Mouse (Mus musculus): ENCODE data around the gene Eif3b. TPM values are rescaled to one million over a fixed set of nuclear protein-coding genes. Genes with fewer than 3 reads are reported as not detected.
"Not testable (repeated sequence)": the region's sequence is repeated elsewhere in the genome, so short reads cannot be mapped to it uniquely, and the experiment has no call there.

Eif3b gene
- total RNA-seq, 2 experiments from 2014 or later, result 83.9 to 86.7 TPM

GRCm38 (mm10) chr5:140408801-140409200 is 10.3 kb upstream of the Eif3b start:
- Histone ChIP-seq H3K27ac (no peak overlapping the region), H3K4me3 (no peak overlapping the region)
- TF ChIP-seq CTCF (conservative IDR thresholded peaks at IDR 0.05), result peak; percentile 24
- no peak for DNase-seq (ENCODE audit: low spot score in 2 of 2)

GRCm38 (mm10) chr5:140411339-140411738 is 7.8 kb upstream of the Eif3b start:
- peak; percentile 83 for TF ChIP-seq CTCF (conservative IDR thresholded peaks at IDR 0.05)
- DNase-seq (ENCODE audit: low spot score in 2 of 2), result peak; percentile 37 to 64
- Histone ChIP-seq H3K27ac (no peak overlapping the region), H3K4me3 (no peak overlapping the region)

- no peak for DNase-seq (ENCODE audit: low spot score in 2 of 2)
- no peak overlapping the region for H3K27ac ChIP-seq
- no peak for TF ChIP-seq CTCF (conservative IDR thresholded peaks at IDR 0.05)
- no peak overlapping the region for H3K4me3 ChIP-seq
Measured at GRCm38 (mm10) chr5:140414647-140415046, 4.5 kb upstream of the Eif3b start.

- no peak for TF ChIP-seq CTCF (conservative IDR thresholded peaks at IDR 0.05)
- Histone ChIP-seq H3K4me3 (peak overlapping the region; percentile 98), H3K27ac (peak overlapping the region; percentile 100)
- DNase-seq (ENCODE audit: low spot score in 2 of 2), result no peak
Measured at GRCm38 (mm10) chr5:140418106-140418488, 1.0 kb upstream of the Eif3b start.

- DNase-seq (ENCODE audit: low spot score in 2 of 2), result peak in 1 of 2 experiments; percentile 15
- Histone ChIP-seq H3K4me3 (peak overlapping the region; percentile 98), H3K27ac (peak overlapping the region; percentile 100)
- no peak for TF ChIP-seq CTCF (conservative IDR thresholded peaks at IDR 0.05)
Measured at GRCm38 (mm10) chr5:140419442-140420080, 433 bp downstream of the Eif3b start.

GRCm38 (mm10) chr5:140420616-140421015 is 1.5 kb downstream of the Eif3b start:
- TF ChIP-seq CTCF (conservative IDR thresholded peaks at IDR 0.05), result no peak
- no peak overlapping the region for H3K27ac ChIP-seq
- no peak for DNase-seq (ENCODE audit: low spot score in 2 of 2)

GRCm38 (mm10) chr5:140425016-140425783 is 6.1 kb downstream of the Eif3b start:
- no peak for TF ChIP-seq CTCF (conservative IDR thresholded peaks at IDR 0.05)
- no peak for DNase-seq (ENCODE audit: low spot score in 2 of 2)
- H3K27ac ChIP-seq, result no peak overlapping the region
- H3K4me3 ChIP-seq, result no peak overlapping the region

More at GRCm38 (mm10) chr5:140420616-140421015, 1.5 kb downstream of the Eif3b start:
- H3K4me3 ChIP-seq, result peak overlapping the region; percentile 98

GRCm38 (mm10) chr5:140439117-140439516 is 20.0 kb downstream of the Eif3b start:
- peak; percentile 22 for TF ChIP-seq CTCF (conservative IDR thresholded peaks at IDR 0.05)

GRCm38 (mm10) chr5:140441406-140441805 is 22.3 kb downstream of the Eif3b start:
- no peak overlapping the region for H3K4me3 ChIP-seq
- no peak overlapping the region for H3K27ac ChIP-seq
- no peak for TF ChIP-seq CTCF (conservative IDR thresholded peaks at IDR 0.05)
- DNase-seq (ENCODE audit: low spot score in 2 of 2), result no peak

More at GRCm38 (mm10) chr5:140439117-140439516, 20.0 kb downstream of the Eif3b start:
- not testable (repeated sequence) for H3K27ac ChIP-seq; DNase-seq (ENCODE audit: low spot score in 2 of 2); H3K4me3 ChIP-seq

GRCm38 (mm10) chr5:140444012-140444411 is 24.9 kb downstream of the Eif3b start:
- no peak overlapping the region for H3K4me3 ChIP-seq
- no peak for DNase-seq (ENCODE audit: low spot score in 2 of 2)
- H3K27ac ChIP-seq, result no peak overlapping the region
- no peak for TF ChIP-seq CTCF (conservative IDR thresholded peaks at IDR 0.05)

GRCm38 (mm10) chr5:140445345-140445744 is 26.2 kb downstream of the Eif3b start, which contains the start of gene Gm4869:
TSS of gene Gm4869 (plus strand) at chr5:140445645.
- no peak for TF ChIP-seq CTCF (conservative IDR thresholded peaks at IDR 0.05)
- DNase-seq (ENCODE audit: low spot score in 2 of 2), result no peak
- Histone ChIP-seq H3K4me3 (no peak within 1 kb of the TSS), H3K27ac (no peak within 1 kb of the TSS)

GRCm38 (mm10) chr5:140446054-140446453 is 26.9 kb downstream of the Eif3b start:
- no peak overlapping the region for H3K27ac ChIP-seq
- TF ChIP-seq CTCF (conservative IDR thresholded peaks at IDR 0.05), result no peak
- DNase-seq (ENCODE audit: low spot score in 2 of 2), result no peak
- H3K4me3 ChIP-seq, result no peak overlapping the region

GRCm38 (mm10) chr5:140454488-140454887 is 35.4 kb downstream of the Eif3b start:
- no peak for DNase-seq (ENCODE audit: low spot score in 2 of 2)
- H3K27ac ChIP-seq, result no peak overlapping the region
- TF ChIP-seq CTCF (conservative IDR thresholded peaks at IDR 0.05), result no peak
- no peak overlapping the region for H3K4me3 ChIP-seq

Data from layer of hippocampus, adult 2 months (tissue).